Mouse (Mus musculus) heart, adult 2 months (tissue): Measurements from ENCODE around the gene Abhd18. TPM values are rescaled to one million over a fixed set of nuclear protein-coding genes. Genes with fewer than 3 reads are reported as not detected.
A peak's percentile ranks its signal among the peaks of the same experiment; 100 is the strongest.
"Not testable (repeated sequence)": the region's sequence is repeated elsewhere in the genome, so short reads cannot be mapped to it uniquely, and the experiment has no call there.

Source experiments
- DNase-seq, 2 experiments: peaks; one replicate each; pipeline ENCODE4 v3.0.0; 2021
- H3K27ac ChIP-seq: fragments of 200-600 bp; 2 replicates; pipeline ENCODE4 v1.8.1; 2022
- H3K27me3 ChIP-seq: fragments of 200-500 bp; 2 replicates; pipeline ENCODE4 v1.6.1; 2012; ENCODE audit warnings: mild to moderate bottlenecking, low read length, inconsistent platforms, mixed read lengths; ENCODE audit not compliant: control insufficient read depth, insufficient read depth
- H3K36me3 ChIP-seq: fragments of 200-500 bp; 2 replicates; pipeline ENCODE4 v1.6.1; 2012; ENCODE audit warnings: low read length, inconsistent platforms; ENCODE audit not compliant: control insufficient read depth, insufficient read depth
- H3K4me1 ChIP-seq: fragments of 200-500 bp; 2 replicates; pipeline ENCODE4 v1.6.1; 2011; ENCODE audit warnings: low read length; ENCODE audit not compliant: control insufficient read depth, insufficient read depth
- H3K4me3 ChIP-seq: fragments of 200-600 bp; 2 replicates; pipeline ENCODE4 v1.8.1; 2022
- H3K79me2 ChIP-seq: fragments of 200-500 bp; replicated peaks from 2 replicates; pipeline ENCODE4 v1.6.1; 2012; ENCODE audit warnings: mild to moderate bottlenecking, inconsistent platforms, low read length, moderate library complexity, mixed read lengths; ENCODE audit not compliant: control insufficient read depth, insufficient read depth
- H3K9ac ChIP-seq: fragments of 200-500 bp; 2 replicates; pipeline ENCODE4 v1.6.1; 2012; ENCODE audit warnings: low read depth, mild to moderate bottlenecking, control low read depth, inconsistent platforms, low read length, mixed read lengths
- CTCF ChIP-seq: fragments of 200-600 bp; IDR thresholded peaks from 2 replicates; pipeline ENCODE4 v1.8.1; 2022; ENCODE audit warnings: antibody characterized with exemption, mild to moderate bottlenecking, moderate library complexity
- EP300 ChIP-seq: fragments of 200-500 bp; IDR thresholded peaks from 2 replicates; pipeline ENCODE4 v1.6.1; 2011; ENCODE audit warnings: low read depth, low read length, control low read depth; ENCODE audit not compliant: insufficient read depth
- POLR2A ChIP-seq: fragments of 200-500 bp; IDR thresholded peaks from 2 replicates; pipeline ENCODE4 v1.6.1; 2011; ENCODE audit warnings: mild to moderate bottlenecking, low read depth, low read length, control low read depth; ENCODE audit not compliant: insufficient read depth
- WGBS: fragments of 180-500 bp; shearing (Covaris S2); methylation state at CpG from one replicate; pipeline ENCODE4 v1.1.7; 2018; 5-methylcytosine and 5-hydroxymethylcytosine counted together
- intact Hi-C: fragments of 180-260 bp; cut with DNase I; formaldehyde crosslinking; loops from one replicate; pipeline ENCODE4 v1.15.1; 2025
- polyA plus RNA-seq: library from polyadenylated mRNA; depleted of rRNA; stranded (reverse); fragments of >200 nt; gene quantifications from 2 replicates; pipeline ENCODE4 v1.2.3, GENCODE M21; 2012
- total RNA-seq, 2 experiments: library from RNA; stranded (reverse); gene quantifications; 2 replicates each; pipeline ENCODE4 v1.2.3; 2021

The Abhd18 gene
- total and polyA plus RNA-seq, 3 experiments, result 14.6 to 93.5 (median 73.8) TPM

- DNase-seq, result peak; percentile 96 to 99
- Histone ChIP-seq H3K27ac (peak overlapping the region; percentile 67), H3K4me3 (peak overlapping the region; percentile 56), H3K9ac (peak overlapping the region; percentile 81)
- not testable (repeated sequence) for H3K4me1 ChIP-seq, H3K36me3 ChIP-seq, H3K27me3 ChIP-seq, H3K79me2 ChIP-seq
- TF ChIP-seq EP300, result 0 out of 2 replicates have a peak, but pooled peaks have one; percentile 33
- peak; percentile 66 for TF ChIP-seq CTCF
- peak; percentile 46 for TF ChIP-seq POLR2A
- intact Hi-C loops, result loop anchor here (1.0 to 5.0 kb wide), 2 partner anchors 47 to 55 kb away; partner anchors contain the start of genes Abhd18, Larp1b and Mfsd8
- WGBS, result under 1% methylated on average over 37 of the region's 38 CpGs
Measured at GRCm38 (mm10) chr3:40893816-40894258, 47.1 kb downstream of the Abhd18 start.

- Histone ChIP-seq H3K4me3 (peak overlapping the region; percentile 65), H3K9ac (peak overlapping the region; percentile 89), H3K27ac (peak overlapping the region; percentile 87)
- not testable (repeated sequence) for H3K36me3 ChIP-seq, H3K79me2 ChIP-seq, H3K27me3 ChIP-seq, H3K4me1 ChIP-seq
- peak in 1 of 2 experiments; percentile 42 for DNase-seq
- 4% methylated on average over 21 of the region's 24 CpGs for WGBS
- intact Hi-C loops, result loop anchor here (1.0 to 5.0 kb wide), 2 partner anchors 47 to 55 kb away; partner anchors contain the start of genes Abhd18, Larp1b and Mfsd8
Measured at GRCm38 (mm10) chr3:40894336-40894735, 47.6 kb downstream of the Abhd18 start.

- H3K9ac ChIP-seq, H3K27me3 ChIP-seq, H3K79me2 ChIP-seq, H3K36me3 ChIP-seq, DNase-seq, H3K4me1 ChIP-seq, H3K4me3 ChIP-seq, intact Hi-C loops: not testable (repeated sequence)
- 87% methylated on average over 8 of the region's 10 CpGs for WGBS
- peak within 1 kb of the TSS; percentile 17; the same call in 1 of the 2 replicates for H3K27ac ChIP-seq
Measured at GRCm38 (mm10) chr3:40902443-40902842, 55.7 kb downstream of the Abhd18 start, which contains the start of gene 1700034I23Rik. Gene 1700034I23Rik (minus strand): TSS chr3:40902543.

- no peak overlapping the region for H3K9ac ChIP-seq
- WGBS, result 72% methylated on average over 5 of the region's 5 CpGs
- intact Hi-C loops, result no loop called here
- TF ChIP-seq POLR2A (no peak), CTCF (no peak), EP300 (no peak)
- peaks cover 2% of the 10 kb centered on the region for H3K36me3 ChIP-seq
- no peaks in the 10 kb centered on the region for H3K27me3 ChIP-seq
- DNase-seq, result no peak
- no peak overlapping the region for H3K4me3 ChIP-seq
- H3K4me1 ChIP-seq, result no peaks in the 10 kb centered on the region
- no peak overlapping the region for H3K27ac ChIP-seq
- no peaks in the 10 kb centered on the region for H3K79me2 ChIP-seq
Measured at GRCm38 (mm10) chr3:40938189-40938588, 91.4 kb downstream of the Abhd18 start.

- H3K4me3 ChIP-seq, result no peak overlapping the region
- no peak overlapping the region for H3K9ac ChIP-seq
- DNase-seq, result no peak
- H3K27ac ChIP-seq, result no peak overlapping the region
- peaks cover 2% of the 10 kb centered on the region for H3K36me3 ChIP-seq
- intact Hi-C loops, result no loop called here
- H3K4me1 ChIP-seq, result no peaks in the 10 kb centered on the region
- H3K27me3 ChIP-seq, result no peaks in the 10 kb centered on the region
- no peak for TF ChIP-seq CTCF
- TF ChIP-seq EP300, result no peak
- no peak for TF ChIP-seq POLR2A
- H3K79me2 ChIP-seq, result no peaks in the 10 kb centered on the region
- 93% methylated on average over 4 of the region's 4 CpGs for WGBS
Measured at GRCm38 (mm10) chr3:40938592-40938991, 91.8 kb downstream of the Abhd18 start.

GRCm38 (mm10) chr3:40939019-40939418, 92.2 kb downstream of the Abhd18 start:
- Histone ChIP-seq H3K79me2 (no peaks in the 10 kb centered on the region), H3K4me3 (no peak overlapping the region), H3K4me1 (no peaks in the 10 kb centered on the region), H3K36me3 (peaks cover 2% of the 10 kb centered on the region), H3K9ac (no peak overlapping the region), H3K27ac (no peak overlapping the region), H3K27me3 (no peaks in the 10 kb centered on the region)
- no peak for DNase-seq
- intact Hi-C loops, result no loop called here
- TF ChIP-seq POLR2A (no peak), EP300 (no peak), CTCF (no peak)
